Mouse (Mus musculus): Measurements from ENCODE around the gene Pcdh18.

The Pcdh18 gene

DNA sequence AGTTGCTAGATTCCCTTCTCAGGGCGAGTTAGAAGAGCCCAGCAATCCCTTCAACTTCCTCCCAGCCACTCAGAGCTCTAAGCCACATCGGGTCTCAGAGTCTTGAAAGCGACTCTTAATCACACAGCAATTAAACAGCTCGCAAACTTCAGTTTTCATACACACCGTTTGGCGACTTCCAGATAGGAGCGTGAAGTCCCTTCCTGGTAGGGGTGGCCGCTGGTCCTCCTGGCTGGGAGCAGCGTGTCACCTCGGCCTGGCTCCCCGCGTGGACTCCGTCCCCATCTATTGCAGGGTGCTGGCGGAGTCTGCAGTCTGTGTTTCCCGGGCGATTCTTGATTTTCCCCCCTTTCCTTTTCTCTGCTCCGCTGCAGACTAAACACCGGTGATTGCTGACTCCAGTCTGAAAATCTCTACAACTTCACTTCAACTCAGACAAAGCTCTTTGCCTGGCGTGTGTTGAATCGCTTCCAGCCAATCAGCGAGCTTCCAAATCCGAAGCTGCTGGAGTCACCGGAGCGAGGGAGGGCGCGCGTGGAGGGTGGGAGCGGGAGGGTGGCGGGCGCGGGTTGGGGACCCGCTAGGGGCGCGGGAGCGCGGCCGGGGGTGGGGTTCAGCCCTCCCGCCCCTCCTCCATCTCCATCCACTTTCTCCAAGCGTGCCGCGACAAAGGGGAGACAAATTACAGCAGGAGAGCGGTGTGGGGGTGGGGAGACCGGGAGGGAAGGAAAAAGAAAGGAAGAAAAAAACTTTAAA is at the start of gene Pcdh18:
TSS of gene Pcdh18 (minus strand) at position 456 of the 756 bp plus-strand sequence.
- in situ Hi-C loops (cut with MboI): no loop called here

DNA sequence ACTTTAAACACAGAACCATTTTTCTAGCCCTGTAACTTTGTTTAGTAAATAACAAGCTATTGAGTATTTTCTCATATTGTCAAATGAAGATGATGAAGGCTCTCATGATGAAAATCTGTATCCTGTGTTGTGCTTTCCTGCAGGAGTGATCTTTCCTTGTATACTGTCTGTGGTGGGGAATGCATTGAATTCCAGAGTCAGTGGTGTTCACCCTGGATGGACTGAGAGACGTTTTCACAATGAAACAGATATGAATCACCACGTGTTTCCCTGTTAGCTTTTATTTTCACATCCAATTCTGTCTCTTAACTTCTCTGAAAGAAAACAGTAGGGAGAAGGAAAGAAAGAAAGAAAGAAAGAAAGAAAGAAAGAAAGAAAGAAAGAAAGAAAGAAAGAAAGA is 49.7 kb upstream of the Pcdh18 start:
- in situ Hi-C loops (cut with MboI): no loop called here

DNA sequence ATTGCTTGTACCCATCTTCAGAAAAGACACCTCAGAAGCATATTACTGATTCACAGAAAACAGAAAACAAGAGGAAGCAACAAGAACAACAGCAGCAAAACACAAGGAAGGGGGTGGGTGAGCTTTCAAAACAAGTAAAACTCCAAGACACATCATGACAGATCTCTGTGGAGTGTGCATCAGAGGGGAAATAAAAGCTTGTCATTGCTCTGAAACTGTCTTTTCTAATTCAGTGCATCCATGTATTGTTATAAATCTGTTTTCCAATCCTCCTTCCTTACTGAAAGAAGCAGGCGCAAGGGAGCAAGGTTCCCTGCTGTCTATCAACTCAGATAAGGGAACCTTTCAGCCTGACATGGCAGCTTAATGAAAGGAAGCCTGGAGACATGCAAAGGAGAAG is 48.4 kb upstream of the Pcdh18 start:
- in situ Hi-C loops (cut with MboI): no loop called here

DNA sequence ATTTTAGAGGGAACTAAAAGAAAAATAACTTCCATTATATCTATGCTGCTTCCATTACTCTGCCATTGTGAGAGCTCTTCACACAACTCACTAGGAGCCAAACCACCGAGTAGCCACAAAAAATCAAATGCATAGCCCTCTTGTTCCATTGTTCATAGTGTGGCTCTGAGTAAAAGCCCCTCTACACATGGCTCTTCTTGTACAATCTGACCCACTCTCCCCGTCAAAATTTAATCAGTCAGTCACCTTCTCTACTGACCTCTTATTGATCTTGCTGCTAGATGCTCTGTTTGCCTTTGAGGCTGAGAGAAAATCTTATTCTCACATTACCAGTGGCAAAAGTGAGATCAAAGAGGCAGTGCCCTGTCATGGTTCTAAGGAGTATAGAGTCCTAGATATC is 31.2 kb upstream of the Pcdh18 start:
- in situ Hi-C loops (cut with MboI): no loop called here

DNA sequence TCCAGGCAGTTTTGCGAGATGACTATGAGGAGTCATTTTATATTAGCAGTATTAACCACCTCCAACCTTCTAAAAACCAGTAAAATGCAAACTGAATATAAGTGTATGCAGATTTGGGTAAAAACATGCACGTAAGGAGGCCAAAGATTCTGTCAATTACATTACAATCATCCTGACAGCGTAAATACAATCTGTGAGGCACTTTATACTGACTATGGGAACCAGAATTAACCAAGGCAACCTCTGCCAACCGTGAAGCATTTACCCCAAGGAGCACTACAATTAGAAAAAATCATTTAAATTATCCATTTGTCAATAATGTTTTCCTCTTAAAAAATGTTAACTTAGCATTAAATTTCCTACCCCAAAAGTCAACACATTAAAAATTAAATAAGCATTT is 30.6 kb upstream of the Pcdh18 start:
- in situ Hi-C loops (cut with MboI): no loop called here

DNA sequence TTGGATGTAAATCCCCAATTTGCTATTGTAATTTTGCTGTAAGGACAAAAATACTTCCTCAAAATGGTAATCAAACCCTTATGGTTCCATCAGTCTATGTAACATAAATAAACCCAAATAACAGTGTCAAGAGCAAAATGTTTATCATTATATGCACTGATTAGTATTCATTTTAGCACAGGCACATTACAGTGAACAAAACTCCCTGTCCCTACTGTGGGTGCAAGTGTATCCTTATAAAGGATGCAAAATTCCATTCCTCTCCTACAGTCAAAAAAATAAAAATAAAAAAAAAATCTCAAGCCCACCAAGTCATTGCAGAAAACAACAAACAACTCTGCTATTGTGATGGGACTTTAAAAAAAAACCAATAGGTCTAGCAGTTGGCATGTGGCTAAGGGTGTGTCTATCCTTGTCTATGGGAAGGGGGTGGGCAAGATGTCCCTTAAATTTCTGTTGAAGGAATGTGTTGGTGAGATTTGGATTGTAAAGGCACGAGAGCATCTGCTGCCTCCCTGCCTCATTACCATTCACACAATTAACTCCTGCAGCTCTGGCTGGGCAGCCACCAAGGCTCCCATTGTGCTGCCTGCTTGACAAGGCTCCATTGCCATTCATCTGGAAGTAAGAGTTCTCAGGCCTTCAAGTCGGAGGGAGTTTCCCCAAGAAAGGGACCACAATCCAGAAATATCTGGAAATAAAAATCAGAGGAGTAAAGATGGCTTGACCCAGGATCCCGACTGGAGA is 12.0 kb upstream of the Pcdh18 start:
- in situ Hi-C loops (cut with MboI): no loop called here

DNA sequence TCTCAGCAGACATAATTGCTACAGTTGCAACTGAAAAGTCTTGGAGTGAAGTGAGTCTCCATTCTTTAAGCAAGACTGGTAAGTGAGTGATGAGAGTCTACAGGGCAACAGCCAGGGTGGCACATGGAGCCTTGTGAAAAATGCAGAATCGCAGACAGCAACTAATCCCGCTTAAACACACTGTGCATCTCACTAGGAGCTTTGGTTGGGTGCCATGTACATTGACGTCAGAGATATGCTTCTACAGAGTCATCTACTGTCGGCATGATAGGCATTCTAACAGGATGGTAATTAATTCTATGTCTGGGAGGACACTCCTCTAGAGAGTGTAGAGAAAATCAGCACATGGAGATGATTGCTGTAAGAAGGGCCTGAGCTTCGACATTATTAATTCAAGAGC is 5.6 kb upstream of the Pcdh18 start:
- in situ Hi-C loops (cut with MboI): no loop called here

DNA sequence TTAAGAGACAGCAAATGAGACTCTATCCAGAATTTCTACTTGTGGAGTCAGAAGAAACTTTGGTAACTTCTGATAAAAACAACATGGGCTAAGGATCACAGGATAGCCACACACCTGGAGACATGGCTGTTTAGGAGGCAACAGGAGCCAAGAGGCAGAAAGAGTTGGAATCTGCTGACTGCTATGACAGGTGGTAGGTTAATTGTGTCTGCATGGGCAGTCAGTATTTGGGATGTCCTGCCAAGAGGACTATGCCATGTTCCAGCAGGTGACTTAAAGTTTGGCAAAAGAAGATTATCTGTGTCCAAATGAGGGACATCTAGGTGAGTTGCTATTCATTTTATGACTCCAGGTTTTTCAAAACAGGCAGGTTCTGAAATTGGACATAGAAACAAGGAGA is 4.8 kb upstream of the Pcdh18 start:
- in situ Hi-C loops (cut with MboI): no loop called here

DNA sequence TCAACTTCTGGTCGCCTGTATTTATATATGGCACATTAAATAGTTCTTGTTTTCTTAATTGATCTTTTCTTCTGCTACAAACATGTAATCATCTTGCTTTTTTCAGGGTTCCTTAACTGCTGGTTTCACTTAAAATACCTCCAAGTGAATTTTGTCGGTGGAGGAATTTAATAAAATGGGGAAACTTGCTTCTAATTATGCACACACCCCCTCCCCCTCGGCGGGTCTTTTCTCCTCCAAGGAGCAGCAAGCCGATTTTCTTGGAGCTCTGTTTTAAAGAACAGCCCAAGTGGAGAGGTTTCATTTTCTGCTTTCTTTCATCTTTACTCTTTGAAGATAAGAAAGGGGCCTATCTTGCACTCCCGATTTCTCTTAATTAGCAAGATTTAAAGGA is 498 bp upstream of the Pcdh18 start:
- in situ Hi-C loops (cut with MboI): no loop called here

DNA sequence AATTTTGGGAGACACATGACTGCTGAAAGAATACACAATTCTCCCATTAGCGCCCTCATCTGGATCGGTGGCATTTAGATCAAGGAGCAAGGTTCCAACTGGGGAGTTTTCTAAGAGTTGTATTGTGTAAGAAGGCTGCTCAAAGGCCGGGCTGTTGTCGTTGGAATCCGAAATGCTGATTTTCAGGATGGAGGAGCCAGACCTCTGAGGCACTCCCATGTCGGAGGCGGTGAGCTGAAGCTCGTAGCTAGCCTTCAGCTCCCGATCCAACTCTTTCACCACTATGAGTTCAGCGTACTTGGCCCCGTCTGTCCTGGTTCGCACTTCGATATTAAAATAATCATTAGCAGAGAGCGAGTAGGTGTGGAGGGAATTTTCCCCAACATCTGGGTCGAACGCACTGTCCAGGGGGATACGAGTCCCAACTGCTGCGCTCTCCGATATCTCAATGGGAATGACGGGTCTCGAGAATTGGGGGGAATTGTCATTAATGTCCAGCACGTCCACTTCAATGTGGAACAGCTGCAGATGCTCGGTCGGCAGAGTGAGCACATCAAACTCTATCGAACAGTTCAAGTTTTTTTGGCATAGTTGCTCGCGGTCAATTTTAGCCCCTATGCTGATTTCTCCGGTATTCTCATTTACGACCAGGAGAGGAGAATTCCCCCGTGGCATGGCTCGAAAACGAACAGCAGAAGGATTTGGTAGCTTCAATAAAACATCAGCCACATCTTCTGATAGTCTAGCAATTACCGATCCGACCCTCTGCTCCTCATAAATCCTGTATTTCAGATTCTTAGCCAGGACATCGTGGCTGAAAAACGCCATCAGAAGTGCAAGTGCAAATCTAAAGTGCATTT is 909 bp downstream of the Pcdh18 start:
- in situ Hi-C loops (cut with MboI): no loop called here

DNA sequence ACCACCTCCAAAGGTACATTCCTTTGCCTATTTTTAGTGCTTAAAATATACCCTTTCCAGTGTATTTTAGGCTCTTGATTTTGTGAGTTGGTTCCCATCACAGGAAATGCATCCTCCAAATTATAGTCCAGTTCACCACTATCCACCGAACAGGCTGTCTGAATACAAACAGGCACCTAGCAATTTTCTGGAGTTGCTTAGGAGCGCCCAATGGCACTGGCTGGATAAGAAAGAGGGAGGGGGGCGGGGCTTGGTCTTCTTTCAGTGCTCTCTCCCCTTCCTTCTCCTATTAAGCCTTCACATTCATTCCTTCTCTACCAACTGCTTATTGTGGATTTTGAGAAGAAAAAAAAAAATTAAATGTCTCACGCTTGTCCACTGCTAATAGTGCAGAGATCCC is 4.4 kb downstream of the Pcdh18 start:
- in situ Hi-C loops (cut with MboI): no loop called here

DNA sequence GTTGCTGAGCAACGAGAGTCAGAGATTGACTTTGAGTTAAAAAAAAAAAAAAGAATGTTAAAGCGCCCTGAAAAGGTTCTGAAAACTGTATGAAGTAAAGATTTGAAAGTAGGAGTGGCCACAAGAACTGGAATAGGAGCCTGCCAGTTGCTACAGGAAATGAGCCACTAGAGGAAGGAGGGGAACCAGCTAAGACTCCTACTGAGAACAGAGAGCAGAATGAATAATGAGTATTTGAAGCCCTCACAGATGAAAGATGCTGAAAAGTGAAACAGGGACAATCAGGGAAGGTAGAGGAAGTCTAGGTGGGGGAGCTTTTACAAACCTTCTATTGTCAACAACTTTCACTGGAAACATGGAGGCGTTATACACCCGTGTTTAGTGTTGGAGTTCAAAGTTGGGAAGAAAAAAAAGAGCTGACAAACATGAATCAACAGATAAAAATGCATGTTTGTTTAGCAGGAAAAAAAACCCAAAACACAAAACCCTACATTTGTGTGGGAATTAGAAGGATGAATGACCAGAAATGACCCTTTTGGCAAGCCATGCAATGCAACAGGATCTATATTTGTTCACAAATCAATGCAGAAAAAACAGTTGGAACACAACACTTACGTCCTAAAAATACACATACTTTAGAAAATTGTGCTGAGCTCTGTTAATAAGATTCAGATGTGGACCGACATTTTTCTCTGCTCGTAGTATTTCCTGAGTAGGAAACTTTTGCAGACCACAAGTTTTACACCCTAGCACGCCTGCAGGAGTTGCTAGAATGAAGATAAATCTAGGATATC is 7.4 kb downstream of the Pcdh18 start:
- in situ Hi-C loops (cut with MboI): no loop called here

DNA sequence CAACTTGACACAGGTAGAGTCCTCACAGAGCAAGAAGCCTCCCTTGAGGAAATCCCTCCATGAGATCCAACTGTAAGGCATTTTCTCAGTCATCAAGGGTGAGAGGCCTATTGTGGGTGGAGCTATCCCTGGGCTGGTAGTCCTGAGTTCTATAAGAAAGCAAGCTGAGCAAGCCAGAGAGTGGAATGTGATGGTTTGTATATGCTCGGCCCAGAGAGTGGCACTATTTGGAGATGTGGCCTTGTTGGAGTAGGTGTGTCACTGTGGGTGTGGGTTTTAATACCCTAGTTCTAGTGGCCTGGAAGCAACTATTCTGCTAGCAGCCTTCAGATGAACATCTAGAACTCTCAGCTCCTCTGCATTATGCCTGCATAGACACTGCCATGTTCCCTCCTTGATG is 9.1 kb downstream of the Pcdh18 start:
- in situ Hi-C loops (cut with MboI): no loop called here

DNA sequence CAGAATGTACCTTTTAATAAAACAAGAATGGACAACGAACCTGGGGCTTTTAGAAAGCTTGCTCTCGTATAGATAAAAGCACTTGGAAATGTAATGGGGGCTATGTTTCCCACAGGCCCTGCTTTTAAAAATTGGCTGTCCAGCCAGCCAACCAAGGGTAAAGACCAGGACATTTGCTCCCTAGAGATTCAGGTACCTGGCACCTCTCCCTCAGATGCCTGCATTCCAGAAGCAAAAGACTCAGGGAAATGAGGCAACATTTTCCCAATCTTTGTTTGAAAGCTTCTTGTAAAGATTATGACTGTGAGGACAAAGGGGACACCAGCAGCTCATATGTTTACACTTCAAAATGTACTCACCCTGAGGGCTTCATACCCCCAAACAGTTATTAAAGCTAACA is 18.1 kb downstream of the Pcdh18 start:
- in situ Hi-C loops (cut with MboI): no loop called here

DNA sequence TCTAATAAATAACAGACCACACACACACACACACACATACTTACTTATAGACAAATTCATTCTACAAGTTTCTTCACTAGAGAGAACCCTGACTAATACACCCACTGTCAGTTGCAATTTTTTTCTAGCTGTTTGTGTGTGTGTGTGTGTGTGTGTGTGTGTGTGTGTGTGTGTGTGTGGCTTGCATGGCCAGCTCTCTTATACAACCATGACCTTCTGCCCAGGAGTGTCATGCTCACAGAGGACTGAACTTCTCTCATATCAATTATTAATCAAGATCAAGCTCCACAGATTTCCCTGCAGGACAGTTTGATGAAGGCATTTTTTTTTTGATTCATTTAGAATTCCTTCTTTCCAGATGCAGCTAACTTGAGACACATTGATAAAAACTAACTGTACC is 18.6 kb downstream of the Pcdh18 start:
- in situ Hi-C loops (cut with MboI): no loop called here

DNA sequence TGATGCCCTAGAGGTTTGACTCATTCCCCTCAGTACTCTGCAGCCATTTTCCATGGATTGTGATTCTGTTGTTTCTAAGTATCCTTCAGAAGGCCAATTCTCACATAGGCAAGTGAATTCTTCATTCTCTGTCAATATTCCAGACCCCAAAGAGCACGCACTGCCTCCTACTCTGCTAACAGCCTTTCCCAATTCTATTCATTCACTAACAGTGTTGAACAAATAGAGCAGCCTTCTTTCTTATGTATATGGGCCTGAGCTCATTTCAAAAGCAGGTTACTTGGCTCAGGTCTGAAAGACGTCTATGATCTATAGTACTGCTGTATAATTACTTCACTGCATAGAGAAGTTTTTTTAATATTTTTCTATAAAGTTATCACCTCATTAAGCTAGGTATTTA is 50.6 kb downstream of the Pcdh18 start:
- in situ Hi-C loops (cut with MboI): no loop called here

DNA sequence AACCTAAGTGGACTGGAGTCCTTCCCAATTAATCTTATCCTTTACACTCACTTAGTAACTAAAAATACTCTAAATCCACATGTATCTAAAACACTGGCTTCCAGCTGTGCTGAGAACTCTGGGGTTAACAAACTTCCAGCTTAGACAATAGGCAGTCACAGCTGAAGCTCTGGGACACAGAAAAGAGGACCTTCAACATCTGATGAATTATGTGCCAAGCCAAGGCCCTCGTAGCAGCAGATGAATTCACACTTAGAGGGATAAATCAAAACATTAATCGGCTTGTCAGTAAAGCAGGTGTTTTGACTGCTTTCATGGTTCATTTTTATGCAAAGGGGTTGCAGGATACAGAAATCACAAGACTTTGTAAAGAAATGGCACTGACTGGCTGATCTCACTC is 57.2 kb downstream of the Pcdh18 start:
- in situ Hi-C loops (cut with MboI): no loop called here
